Mouse (Mus musculus) layer of hippocampus, adult 18-20 months (tissue): ENCODE results near the gene Astn2. TPM values are rescaled to one million over a fixed set of nuclear protein-coding genes. Genes with fewer than 3 reads are reported as not detected.

Source experiments
- DNase-seq, 2 experiments: peaks; one replicate each; pipeline ENCODE4 v3.0.0; 2022; ENCODE audit warnings: low spot score in 2 of 2
- total RNA-seq, 2 experiments: library from RNA; stranded (reverse); gene quantifications; 2 replicates each; pipeline ENCODE4 v1.2.3; 2021

The Astn2 gene
- total RNA-seq, 2 experiments from 2014 or later: 23.6 to 24.0 TPM

DNA sequence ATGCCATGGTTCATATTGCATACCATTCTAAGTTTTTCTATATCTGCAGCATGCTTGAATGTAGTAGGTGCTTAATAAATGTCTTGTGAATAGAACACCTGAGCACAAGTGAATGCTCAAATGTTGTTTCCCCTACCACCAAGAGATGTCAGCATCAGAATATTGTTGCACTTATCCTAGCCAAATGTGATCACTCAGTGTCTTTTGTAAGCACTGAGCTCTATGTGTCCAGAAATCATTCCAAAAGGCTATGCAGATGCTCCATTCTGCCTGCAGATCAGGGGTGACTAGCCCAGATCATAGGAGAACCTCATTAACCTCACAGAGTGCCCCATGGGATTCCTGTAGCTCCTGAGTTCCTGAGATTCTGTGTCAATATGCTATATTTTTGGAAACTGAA is 401.5 kb downstream of the Astn2 start:
- DNase-seq: peak in 1 of 2 experiments; percentile 6

DNA sequence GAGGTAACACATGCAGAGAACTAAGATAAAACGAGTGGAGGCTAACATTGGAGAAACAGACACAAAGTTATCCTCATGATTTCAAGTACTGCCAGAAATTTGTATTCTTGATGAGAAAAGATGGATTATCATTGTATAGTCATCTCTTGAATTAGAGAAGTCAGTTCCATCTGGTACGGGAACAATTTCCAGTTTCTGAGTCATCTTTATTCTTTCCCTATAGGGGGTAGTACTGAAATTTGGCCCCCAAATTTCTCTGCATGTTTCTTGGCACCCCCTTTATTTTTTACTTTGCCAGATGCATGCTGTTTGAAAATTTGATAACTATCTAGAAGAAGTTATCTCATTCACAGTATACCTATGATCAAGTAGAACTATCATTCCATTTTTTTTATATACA is 420.8 kb downstream of the Astn2 start:
- no peak for DNase-seq

DNA sequence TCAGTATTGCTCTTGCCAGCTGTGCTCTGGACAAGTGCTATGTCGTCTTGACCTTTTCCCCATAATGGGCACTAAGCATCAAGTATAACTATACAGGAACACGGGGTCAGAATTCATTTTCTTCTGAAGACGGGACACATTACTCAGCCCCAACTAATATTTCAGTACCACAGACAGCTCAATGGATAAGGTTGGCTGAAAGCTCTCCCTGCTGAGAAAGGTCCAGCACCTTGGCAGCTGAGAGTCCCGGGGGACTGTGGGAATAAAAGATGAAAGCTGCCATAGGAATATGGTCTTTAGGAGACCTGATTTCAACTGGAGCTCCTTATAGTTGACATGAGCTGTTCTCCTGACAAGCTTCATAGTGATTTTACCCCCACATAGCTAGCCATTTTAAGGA is 421.5 kb downstream of the Astn2 start:
- no peak for DNase-seq

DNA sequence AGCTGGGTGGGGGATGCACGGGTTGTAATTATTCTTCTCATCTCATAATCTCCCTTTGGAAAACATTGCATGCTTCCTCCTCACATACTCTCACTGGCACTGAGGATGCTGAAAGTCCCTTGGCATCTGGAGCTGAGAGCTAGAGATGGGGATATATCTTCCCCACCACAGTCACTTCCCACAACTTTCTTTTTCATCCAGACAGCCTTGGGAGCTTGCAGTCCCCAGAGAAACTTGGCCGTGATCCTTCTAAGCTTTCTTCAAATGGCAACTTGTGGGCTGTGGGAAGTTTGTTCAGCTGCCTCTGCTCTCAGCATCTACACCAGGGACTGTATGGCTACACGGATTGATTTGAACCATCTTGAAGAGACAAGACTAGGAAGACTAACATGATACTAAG is 428.2 kb downstream of the Astn2 start:
- DNase-seq: peak; percentile 13 to 51

DNA sequence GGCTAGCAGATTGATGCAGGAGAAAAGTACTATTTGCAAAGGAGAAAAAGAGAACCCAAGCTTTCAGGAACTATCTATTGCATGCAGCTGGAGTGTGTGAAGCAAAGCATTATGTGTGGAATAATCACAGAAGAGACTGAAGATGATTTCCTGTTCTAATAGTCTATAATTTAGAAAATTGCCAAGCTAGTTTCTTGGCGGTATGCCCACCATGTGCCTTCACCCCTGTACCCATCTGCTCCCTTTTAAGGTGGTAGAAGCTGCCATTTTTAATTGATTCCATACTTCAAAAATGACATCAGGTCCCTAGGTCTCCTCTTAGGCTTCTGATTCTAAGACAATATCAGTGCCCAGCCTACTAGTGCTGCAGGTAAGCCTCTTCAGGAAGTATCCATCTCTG is 432.0 kb downstream of the Astn2 start:
- no peak for DNase-seq

- no peak for DNase-seq
These were observed 435.1 kb downstream of the Astn2 start for GRCm38 (mm10) chr4:65969318-65969717.

GRCm38 (mm10) chr4:65964604-65965003 is 439.8 kb downstream of the Astn2 start:
- no peak for DNase-seq

GRCm38 (mm10) chr4:65959188-65959759 is 445.1 kb downstream of the Astn2 start:
- no peak for DNase-seq

- DNase-seq: no peak
These were observed 445.8 kb downstream of the Astn2 start for GRCm38 (mm10) chr4:65958369-65959187.

- DNase-seq: no peak
These were observed 452.5 kb downstream of the Astn2 start for GRCm38 (mm10) chr4:65951918-65952317.

DNA sequence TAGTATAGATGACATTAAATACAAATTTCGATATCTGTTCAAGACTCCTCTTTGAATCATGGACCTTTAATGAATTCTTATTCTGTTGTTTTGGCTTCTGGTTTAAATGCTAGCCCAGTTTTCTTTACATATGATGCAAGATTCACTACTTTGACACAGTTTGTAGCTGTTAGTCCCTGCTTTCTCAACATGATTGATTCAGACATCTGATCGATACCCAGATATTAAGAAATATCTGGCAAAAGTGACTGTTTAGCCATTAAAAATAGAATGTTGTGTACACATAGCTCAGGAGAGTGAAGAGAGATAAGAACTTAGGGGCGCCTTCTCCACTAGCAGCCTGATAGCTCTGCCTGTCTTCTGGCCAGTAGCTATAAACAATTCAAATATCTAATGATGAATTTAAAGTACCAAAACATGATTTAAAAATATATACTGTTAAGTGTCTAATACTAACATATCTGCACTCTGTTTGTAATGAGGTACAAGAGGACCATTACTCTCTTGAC is 457.2 kb downstream of the Astn2 start:
- DNase-seq: no peak

DNA sequence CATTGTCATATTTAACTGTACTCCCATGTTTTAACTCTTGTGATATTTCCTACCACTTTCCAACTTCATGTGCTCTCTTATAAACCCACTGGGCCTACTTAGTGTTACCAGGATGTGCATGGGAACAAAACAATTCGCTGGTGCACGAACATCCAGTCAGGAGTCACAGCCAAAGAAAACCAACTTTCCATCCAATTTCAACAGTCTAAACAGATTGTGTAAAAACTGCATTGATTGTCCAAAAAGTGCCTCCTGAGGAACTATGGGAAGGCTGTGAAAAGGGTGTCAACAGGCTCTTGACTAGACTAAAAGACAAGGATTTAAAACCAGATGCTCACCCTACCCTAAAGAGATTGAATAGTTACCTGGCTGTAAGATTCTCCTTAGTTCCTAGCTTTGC is 458.4 kb downstream of the Astn2 start:
- DNase-seq: no peak

- no peak for DNase-seq
These were observed 473.5 kb downstream of the Astn2 start for GRCm38 (mm10) chr4:65930901-65931300.

DNA sequence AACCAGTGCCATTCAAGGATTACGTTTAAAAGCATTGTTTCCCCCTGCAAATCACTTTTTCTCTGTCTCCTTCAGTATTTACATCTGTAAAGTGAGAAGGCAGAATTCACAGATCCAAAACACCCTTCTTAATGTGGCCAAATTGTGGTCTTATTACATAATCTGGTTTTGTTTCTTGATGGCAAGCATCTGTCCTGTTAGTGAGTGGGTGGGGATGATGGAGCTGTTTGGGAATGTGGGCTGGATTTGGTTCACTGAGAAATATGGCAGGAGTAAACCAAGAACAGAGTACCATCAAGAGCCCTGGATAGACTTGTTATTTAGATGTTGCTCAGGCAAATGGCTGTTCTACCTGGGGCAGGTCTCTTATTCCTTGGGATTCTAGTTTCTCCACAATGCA is 484.1 kb downstream of the Astn2 start:
- DNase-seq: peak in 1 of 2 experiments; percentile 28

DNA sequence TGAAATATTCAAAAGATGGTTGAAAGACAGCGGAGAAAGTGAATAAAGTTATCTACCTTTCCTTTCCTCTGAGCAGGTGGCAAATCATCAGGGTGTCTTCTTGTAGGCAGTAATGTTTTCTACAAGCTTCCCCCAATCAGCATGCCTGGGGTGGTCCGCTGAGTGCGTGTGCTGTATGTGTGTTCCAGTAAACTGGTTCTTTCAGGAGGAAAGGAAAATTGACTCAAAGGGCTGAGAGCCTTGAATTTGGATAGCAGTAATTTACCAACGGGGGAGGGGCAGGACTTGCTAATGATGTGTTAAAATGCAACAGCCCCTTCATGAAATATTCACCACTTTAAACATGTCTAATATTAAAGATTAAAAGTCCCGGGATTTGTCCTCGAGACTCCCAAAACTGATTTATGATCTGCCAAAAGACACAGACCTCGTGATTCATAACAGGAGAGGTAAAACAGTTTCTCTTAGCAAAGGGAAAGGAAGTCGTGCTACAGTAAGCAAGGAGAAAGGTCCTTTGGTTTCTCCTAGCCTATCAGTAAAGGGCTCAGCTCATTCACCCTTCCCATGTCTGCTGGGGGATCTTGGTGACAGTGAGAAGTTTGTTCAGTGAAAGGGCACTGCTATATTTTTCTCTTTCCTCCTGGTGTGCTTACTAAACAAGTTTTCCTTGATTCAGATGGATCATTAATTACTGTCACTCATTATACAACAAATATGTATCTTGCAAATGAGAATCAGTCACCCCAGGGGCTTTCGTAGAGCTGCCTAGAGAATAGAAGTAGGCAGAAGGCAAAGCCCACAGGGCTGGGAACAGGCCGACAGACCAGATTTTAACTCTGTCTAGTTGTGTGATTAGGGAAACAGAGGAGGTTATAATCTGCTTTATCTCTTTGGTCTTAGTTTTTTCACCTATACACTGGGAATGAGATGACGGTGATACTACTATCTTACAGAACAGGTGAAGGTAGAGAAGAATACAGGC is 488.1 kb downstream of the Astn2 start:
- DNase-seq: no peak

GRCm38 (mm10) chr4:65912247-65912942 is 492.0 kb downstream of the Astn2 start:
- DNase-seq: no peak

DNA sequence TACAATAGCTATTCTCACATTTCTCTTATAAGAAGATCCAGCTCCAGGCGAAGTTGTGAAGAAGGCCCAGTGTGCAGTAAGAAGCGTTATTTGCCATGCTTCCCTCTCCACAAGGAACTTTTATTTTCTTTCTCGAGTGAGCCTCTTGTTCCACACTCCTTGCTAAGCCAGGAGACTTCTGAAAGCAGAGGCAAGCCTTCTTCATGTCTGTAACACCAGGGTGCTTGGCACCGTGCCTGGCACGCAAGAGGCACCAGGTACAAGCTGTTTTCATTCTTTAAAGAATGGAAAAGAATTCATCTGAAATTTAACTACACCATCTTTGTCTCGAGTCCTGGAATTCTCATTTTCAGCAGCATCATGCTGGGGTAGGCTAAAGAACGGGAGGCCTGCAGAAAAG is 496.8 kb downstream of the Astn2 start:
- no peak for DNase-seq

DNA sequence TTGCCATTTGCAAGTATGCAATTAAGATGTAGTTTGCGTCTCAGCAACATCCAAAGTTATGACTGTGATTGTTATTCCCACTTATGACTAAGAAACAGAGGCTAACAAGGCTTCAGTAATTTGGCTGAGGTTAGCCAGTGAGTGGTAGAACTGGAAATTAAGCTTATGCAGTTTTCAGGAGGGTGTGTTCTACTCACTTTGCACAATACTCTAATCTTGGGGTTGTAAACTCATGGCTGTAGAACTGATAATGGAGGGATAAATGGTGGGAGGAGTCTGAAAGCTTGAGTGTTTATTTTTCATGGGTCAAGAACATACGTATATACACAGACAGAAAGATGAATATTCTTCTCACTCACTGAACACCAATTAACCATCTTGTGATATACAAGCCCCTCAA is 499.4 kb downstream of the Astn2 start:
- DNase-seq: no peak

DNA sequence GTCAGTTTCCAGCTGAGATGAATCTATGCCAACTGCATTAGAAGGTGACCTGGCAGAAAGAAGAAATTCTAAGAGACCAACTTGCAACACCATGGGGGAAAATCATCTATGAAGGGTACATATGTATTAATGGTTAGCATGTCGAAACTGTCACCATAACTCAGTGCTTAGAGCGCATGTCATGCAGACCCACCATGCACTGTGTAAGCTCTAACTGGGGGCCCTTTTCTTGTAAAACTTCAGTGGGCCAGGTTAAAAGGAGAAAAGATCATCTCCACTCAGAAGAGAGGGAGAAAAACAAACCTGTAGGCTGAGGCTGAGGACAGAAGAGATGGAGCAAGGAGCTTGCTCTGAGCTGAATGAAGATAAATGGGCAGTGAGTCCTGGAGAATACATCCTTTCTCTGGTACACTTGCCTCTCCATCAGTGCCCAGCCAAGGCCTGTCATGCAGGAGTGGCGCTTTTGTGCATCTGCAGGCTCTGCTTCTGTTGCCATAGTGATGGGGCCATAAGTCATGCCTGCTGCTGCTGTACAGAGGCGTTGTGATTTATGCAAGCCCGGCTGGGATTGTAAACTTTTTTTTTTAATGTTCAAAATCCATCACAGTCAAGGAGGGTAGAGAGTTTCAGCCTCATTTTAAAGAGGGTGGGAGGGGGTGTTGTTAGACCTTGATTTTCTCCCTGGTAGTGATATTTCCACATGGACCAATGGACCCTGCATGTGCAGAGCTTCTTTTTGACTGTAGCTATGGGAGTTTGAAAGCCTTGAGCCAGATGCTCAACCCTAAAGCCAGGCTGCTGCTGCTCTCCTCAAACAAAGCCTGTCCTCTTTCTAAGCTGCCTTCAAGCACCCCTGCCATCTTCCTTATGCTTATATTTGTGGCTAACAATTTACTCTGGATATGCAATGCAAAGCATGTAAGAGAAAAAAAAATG is 508.1 kb downstream of the Astn2 start:
- no peak for DNase-seq
